Mouse (Mus musculus): ENCODE data around the gene Ripply1.

The Ripply1 gene

DNA sequence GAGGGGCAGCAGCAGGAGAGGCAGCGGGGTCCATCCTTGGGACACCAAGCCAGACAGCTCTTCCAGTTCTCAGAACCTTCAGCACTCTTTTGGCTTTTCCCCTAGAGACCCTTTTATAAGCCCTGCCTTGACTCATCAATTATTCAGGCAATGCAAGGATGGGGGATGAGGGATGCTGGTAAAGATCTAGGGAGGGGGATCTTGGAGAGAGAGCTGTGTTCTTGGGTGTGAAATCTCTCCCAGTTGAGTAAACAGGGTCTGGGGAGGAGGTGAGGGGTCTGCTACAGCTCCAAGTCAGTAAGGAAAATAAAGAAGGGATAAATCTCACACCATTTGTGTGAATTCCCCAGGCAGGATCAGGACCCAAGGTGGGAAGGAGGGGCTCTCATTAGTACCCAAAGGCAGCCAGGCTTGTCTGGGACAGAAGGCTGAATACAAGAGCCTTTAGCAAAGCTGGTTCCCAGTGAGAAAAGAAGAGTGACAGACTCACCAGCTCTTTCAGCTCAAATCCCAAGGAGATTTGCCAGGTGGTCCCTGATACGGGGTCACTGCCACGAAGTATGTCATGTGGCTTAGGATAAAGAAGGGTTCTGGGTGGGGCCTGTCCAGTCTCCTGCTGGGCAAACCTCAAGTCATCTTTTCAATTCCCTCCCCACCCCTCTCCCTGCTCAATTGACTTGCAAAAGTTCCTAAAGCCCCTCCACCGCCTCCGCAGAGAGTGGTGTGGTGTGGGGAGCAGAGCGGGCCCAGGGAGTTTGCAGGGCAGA lies at the start of gene Ripply1:
Gene Ripply1, minus strand, starts transcription at position 76 of the 767 bp plus-strand sequence.
- DNase-seq (ENCODE audit: low spot score in 2 of 2) = no peak

GRCm38 (mm10) chrX:139828363-139829092 lies 46.4 kb upstream of the Ripply1 start:
- no peak for DNase-seq (ENCODE audit: low spot score in 2 of 2)

GRCm38 (mm10) chrX:139826926-139827325 lies 44.8 kb upstream of the Ripply1 start:
- DNase-seq (ENCODE audit: low spot score in 2 of 2) = no peak

GRCm38 (mm10) chrX:139825402-139825801 lies 43.2 kb upstream of the Ripply1 start:
- DNase-seq (ENCODE audit: low spot score in 2 of 2) = no peak

GRCm38 (mm10) chrX:139815201-139815600 lies 33.0 kb upstream of the Ripply1 start:
- DNase-seq (ENCODE audit: low spot score in 2 of 2) = no peak

DNA sequence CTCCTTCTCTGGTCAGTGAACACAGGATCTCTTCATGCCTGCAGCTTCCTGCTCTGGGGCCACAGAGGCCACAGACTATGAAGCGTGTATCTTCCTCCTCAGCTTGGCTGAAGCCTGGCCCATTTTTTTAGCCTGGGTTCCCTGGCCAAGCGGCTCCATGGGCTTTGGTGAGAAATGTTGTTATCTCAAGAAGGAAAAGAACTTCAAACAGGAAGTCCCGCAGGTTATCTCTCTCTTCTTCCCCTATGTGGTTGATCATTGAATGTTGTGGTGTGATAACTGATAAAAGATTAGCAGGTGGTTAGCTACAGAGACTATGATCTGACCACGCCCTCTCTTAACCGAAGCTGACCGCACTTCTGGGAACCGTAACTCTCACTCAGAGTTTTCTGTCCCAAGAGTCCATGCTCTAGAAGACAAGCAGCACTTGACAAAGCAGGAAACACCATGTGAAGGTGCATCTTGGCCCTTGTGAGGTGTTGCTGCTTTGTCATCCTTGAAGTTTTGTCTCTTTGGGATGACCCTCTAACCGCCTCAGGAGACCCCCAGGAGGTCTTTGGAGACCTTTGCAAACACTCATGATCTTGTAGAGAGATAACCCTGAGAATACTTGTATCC lies 32.0 kb upstream of the Ripply1 start:
- DNase-seq (ENCODE audit: low spot score in 2 of 2) = no peak

DNA sequence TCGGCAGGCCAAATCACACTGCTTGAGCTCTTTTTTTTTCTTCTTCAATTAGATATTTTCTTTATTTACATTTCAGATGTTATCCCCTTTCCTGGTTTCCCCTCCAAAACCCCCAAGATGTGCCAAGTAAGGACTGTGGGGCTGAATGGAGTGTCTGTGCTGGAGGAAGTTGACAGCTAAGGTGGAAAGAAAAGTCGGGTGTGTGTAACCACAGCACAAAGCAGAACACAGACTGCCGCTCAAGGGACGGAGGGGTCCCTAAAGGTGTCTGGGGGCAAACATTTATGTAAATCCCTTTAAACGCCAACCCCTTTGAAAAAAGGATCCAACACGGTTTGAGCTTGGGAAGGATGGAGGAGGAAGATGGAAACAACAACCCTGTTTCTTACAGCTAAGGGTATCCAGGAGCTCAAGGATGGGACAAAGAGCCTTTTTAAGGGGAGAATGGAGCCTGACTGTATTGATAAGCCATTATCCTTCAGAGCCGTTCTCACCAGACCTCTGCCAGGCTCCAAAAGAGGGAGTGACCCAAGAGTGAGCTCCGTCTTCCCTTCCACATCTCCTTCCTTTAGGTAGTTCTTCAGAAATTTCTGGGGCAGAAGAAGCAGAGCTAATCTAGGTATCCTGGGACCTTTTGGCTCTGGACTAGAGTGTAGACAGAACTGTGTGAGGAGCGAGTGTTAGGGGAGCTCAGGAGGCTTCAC lies 31.3 kb upstream of the Ripply1 start:
- DNase-seq (ENCODE audit: low spot score in 2 of 2) = no peak

DNA sequence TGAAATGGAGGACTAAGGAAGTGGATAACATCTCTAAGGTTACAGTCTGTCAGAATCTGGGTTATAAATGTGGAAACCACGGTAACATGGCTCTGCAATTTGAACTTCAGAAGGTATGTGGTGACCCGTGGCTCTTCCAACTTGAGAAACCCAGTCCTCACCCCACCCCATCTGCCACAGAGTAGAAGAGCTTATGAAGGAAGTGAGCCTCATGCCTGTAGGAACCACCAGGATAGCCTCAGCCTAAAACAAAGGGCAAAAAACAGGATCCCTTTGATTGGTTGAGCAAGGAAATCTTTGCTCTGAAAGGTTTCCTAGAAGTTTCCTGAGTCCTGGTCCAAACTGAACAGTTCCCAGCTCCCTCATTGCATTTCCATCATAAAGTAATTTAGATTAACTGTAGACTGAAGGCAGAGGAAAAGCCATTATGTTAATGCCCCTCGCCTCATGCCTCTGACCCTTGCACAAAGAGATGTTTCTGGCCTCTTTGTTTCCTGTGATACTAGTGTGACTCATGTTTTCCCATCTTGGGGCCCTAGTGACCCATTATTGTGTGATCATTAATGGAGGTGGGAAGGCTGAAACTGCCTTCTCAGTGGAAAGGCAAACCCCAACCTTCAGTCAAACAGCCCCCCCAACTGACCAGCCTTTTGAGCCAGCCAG lies 30.6 kb upstream of the Ripply1 start:
- no peak for DNase-seq (ENCODE audit: low spot score in 2 of 2)

- no peak for DNase-seq (ENCODE audit: low spot score in 2 of 2)
Observed at GRCm38 (mm10) chrX:139808501-139808900, 26.3 kb upstream of the Ripply1 start.

GRCm38 (mm10) chrX:139808085-139808484 lies 25.9 kb upstream of the Ripply1 start:
- no peak for DNase-seq (ENCODE audit: low spot score in 2 of 2)

DNA sequence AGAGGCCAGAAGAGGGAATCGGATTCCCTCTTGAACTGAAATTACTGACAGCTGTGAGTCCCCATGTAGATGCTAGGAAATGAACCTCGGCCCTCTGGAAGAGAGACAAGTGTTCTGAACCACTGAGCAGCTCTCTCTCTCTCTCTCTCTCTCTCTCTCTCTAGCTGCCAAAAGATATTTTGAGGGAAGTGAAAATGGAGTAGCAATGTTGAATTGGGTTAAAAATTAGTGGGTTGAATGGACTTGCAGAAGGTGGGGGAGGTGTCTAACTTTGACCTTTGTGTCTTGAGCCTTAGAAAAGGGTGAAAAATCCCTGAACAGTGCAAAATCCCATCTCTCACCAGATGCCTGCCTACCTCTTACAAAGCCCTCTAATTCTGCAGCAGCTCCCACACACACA lies 25.2 kb upstream of the Ripply1 start:
- no peak for DNase-seq (ENCODE audit: low spot score in 2 of 2)

DNA sequence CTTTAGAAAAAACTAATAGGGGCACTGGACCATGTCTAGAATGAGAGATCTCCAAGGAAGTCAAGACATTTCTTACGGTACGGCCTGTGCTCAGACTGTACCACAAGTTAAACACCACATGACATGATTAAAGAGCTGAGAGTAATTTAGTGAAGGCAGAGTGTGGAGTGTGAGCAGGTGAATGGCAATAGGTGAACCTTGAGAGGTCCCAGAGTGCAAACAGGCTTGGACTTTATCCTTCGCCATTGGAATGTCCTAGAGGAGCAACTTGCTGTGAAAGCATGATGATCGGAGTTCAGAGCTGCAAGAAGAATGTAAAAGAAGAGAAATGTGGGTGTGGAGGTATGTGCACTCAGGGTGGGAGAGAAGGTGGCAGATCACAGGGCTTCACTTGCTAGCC lies 23.8 kb upstream of the Ripply1 start:
- DNase-seq (ENCODE audit: low spot score in 2 of 2) = no peak

GRCm38 (mm10) chrX:139803028-139803427 lies 20.9 kb upstream of the Ripply1 start:
- no peak for DNase-seq (ENCODE audit: low spot score in 2 of 2)

GRCm38 (mm10) chrX:139800406-139800878 lies 18.3 kb upstream of the Ripply1 start, which contains the start of gene Cldn2:
Cldn2 (plus strand) TSS chrX:139800828.
- DNase-seq (ENCODE audit: low spot score in 2 of 2) = no peak

DNA sequence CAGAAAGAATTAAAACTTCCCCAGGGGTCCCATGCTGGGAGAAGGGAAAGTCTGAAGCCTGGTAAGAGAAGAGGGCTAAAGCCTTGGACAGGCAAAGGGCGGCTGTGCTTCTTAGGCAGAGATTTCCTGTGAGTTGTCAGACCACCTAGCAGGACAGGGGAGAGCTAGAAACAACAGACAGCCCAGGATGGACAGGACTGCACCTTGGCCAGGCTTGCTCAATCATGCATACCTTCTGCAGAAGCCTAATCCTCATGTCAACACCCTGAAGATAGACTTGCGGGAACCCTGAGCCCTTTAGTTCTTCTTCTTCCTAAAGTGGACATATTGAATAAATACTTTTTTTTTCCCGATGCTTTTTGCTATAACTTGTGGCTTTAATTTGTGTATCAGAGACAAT lies 17.8 kb upstream of the Ripply1 start:
- no peak for DNase-seq (ENCODE audit: low spot score in 2 of 2)

DNA sequence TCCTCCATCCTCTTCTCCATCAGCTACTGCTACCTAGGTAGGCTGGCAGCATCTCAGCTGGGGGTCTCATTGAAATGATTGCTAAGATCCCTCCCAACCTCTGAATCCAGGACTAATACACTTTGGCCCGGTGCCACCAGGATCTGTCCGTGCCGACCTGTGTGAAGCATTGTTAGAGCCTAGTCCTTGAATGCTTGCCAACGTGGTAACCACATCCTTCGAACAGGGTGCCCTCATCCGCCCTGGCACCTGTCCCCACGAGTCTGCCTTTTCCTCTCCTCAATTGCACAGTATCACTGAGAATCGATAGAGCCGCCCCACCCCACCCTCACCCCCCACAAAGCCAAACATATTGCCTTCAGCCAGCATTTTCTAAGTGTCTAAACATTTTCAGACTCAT lies 15.7 kb upstream of the Ripply1 start:
- DNase-seq (ENCODE audit: low spot score in 2 of 2) = no peak

DNA sequence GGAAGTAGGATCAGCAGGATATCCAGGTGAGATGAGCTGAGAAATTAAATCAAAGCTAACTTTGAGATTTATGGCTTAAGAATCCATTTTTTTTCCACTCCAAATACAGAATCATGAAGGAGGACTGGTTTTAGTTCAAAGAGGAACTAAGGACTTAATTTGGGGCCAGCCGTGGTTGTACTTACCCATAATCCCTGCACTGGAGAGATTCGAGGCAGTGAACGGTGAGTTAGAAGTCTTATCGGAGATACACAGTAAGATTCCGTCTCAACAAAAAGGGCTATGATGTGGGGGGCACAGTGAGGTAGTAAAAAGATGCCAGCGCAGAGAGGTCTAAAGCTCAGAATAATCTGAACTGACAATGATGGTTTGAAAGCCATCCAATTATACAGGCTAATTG lies 13.9 kb upstream of the Ripply1 start:
- DNase-seq (ENCODE audit: low spot score in 2 of 2) = no peak

DNA sequence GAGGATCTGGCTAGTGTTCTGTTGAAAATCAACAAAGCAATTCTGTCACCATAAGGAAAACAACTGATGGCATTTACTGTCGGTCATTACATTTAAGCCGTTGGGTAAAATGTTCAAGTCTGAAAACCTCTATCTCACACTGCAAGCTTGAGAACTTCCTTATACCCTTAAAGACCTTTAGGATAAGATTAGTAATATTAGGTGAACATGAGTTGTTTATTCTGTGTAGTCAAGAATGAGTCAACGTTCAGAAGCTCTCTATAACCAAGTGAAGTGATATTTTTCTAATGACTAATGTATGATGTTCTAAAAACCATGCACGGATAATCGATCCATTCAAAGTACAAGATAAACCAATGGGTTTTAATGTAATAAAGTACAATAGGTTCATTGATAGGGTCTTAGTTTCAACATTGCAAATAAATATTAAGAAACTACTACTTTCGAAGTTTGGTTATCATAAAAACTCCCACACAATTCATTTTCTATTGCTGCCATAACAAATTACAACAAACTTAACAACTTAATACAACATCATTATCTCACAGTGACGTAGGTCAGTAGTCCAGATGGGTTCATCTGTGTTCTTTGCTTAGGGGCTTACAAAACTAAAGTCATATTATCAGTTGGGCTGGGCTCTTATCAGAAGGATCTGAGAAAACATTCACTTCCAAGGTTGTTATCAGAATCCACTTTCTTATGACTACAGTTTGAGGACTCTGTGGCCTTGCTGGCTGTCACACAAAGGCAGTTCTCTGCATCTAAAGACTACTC lies 12.1 kb upstream of the Ripply1 start:
- no peak for DNase-seq (ENCODE audit: low spot score in 2 of 2)

- no peak for DNase-seq (ENCODE audit: low spot score in 2 of 2)
Observed at GRCm38 (mm10) chrX:139785764-139786163, 3.6 kb upstream of the Ripply1 start.

- DNase-seq (ENCODE audit: low spot score in 2 of 2) = no peak
Observed at GRCm38 (mm10) chrX:139783045-139783422, 881 bp upstream of the Ripply1 start.

- DNase-seq (ENCODE audit: low spot score in 2 of 2) = no peak
Observed at GRCm38 (mm10) chrX:139781563-139781962, 590 bp downstream of the Ripply1 start.

Data from spleen, postnatal 10 days (tissue).